Mouse (Mus musculus) cerebellum, adult 8-10 months (tissue): ENCODE measurements around the gene Mast4.

ENCODE experiments used
- DNase-seq: peaks from one replicate; pipeline ENCODE4 v3.0.0; 2022

The Mast4 gene

GRCm38 (mm10) chr13:103114274-103114673, 220.0 kb downstream of the Mast4 start:
- peak; percentile 28 for DNase-seq

- peak; percentile 56 for DNase-seq
Measured at GRCm38 (mm10) chr13:103109872-103110271, 224.4 kb downstream of the Mast4 start.

- DNase-seq = no peak
Measured at GRCm38 (mm10) chr13:103107362-103107761, 226.9 kb downstream of the Mast4 start.

- no peak for DNase-seq
Measured at GRCm38 (mm10) chr13:103102598-103102997, 231.7 kb downstream of the Mast4 start.

- peak; percentile 5 for DNase-seq
Measured at GRCm38 (mm10) chr13:103096346-103097150, 237.7 kb downstream of the Mast4 start.

- DNase-seq = no peak
Measured at GRCm38 (mm10) chr13:103095491-103095890, 238.8 kb downstream of the Mast4 start.

- DNase-seq = no peak
Measured at GRCm38 (mm10) chr13:103094595-103094994, 239.7 kb downstream of the Mast4 start.

- no peak for DNase-seq
Measured at GRCm38 (mm10) chr13:103093713-103094112, 240.6 kb downstream of the Mast4 start.

GRCm38 (mm10) chr13:103085540-103086121, 248.7 kb downstream of the Mast4 start:
- no peak for DNase-seq

GRCm38 (mm10) chr13:103082891-103083290, 251.4 kb downstream of the Mast4 start:
- no peak for DNase-seq

GRCm38 (mm10) chr13:103079806-103080205, 254.5 kb downstream of the Mast4 start:
- DNase-seq = no peak

- DNase-seq = no peak
Measured at GRCm38 (mm10) chr13:103078815-103079214, 255.5 kb downstream of the Mast4 start.

- no peak for DNase-seq
Measured at GRCm38 (mm10) chr13:103073461-103073860, 260.8 kb downstream of the Mast4 start.

- no peak for DNase-seq
Measured at GRCm38 (mm10) chr13:103071783-103072182, 262.5 kb downstream of the Mast4 start.

- no peak for DNase-seq
Measured at GRCm38 (mm10) chr13:103067581-103068166, 266.6 kb downstream of the Mast4 start.

- DNase-seq = no peak
Measured at GRCm38 (mm10) chr13:103065437-103065836, 268.9 kb downstream of the Mast4 start.

- no peak for DNase-seq
Measured at GRCm38 (mm10) chr13:103061680-103062079, 272.6 kb downstream of the Mast4 start.

GRCm38 (mm10) chr13:103059995-103060652, 274.2 kb downstream of the Mast4 start:
- DNase-seq = no peak

GRCm38 (mm10) chr13:103056451-103056850, 277.8 kb downstream of the Mast4 start:
- no peak for DNase-seq

GRCm38 (mm10) chr13:103052661-103053060, 281.6 kb downstream of the Mast4 start:
- no peak for DNase-seq

GRCm38 (mm10) chr13:103048954-103049353, 285.3 kb downstream of the Mast4 start:
- DNase-seq = no peak

GRCm38 (mm10) chr13:103043692-103044091, 290.6 kb downstream of the Mast4 start:
- no peak for DNase-seq

- no peak for DNase-seq
Measured at GRCm38 (mm10) chr13:103043011-103043410, 291.3 kb downstream of the Mast4 start.

GRCm38 (mm10) chr13:103037466-103037865, 296.8 kb downstream of the Mast4 start:
- DNase-seq = no peak
